Mouse (Mus musculus) inflammation-experienced regulatory T-cells, adult 16 weeks (primary cell): ENCODE results near the gene Nmnat2. TPM values are rescaled to one million over a fixed set of nuclear protein-coding genes. Genes with fewer than 3 reads are reported as not detected.

Source experiments
- polyA plus RNA-seq: library from polyadenylated mRNA; unstranded; fragments of 100-300 nt; shearing (Covaris generic); gene quantifications from one replicate; pipeline ENCODE4 v1.2.1, GENCODE M21; 2017

Gene Nmnat2
- 1.2 TPM for polyA plus RNA-seq

DNA sequence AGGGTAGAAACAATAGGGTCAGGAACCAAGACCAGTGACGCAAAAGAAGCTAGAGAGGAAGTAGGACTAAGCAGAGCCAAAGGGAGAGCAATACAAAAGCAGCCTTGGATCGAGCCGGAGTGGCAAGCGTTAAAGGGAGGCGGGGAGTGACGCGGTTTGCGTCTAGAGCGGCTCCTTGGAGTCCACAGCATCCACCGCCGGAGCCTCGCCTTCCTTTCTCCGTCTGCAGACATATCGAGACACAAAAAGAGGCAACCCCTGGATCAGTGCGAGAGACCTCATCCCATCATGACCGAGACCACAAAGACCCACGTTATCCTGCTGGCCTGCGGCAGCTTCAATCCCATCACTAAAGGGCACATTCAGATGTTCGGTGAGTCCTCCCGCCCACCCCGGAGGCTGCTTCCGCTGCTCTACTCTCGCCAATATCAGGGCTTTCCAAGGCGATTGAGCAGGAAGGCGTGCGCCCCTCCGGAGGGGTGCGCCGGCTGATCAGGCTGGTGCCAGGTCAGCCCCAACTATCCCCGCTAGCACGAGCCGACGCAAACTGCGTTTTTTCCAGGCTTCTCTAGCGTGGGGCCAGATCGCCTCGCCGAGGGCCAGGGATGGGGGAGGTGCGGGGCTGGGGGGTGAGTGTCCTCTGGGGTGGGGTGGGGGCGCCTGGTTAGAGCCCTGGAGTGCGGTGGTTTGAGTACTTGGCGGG is at the start of gene Nmnat2:
TSS of gene Nmnat2 (plus strand) at position 173 of the 703 bp plus-strand sequence.

Other genes with a start within 250 kb of the Nmnat2 start
- gene Apobec4, start 204.4 kb upstream of the Nmnat2 start, polyA plus RNA-seq, result not detected
- gene Rgl1, start 188.6 kb upstream of the Nmnat2 start, polyA plus RNA-seq, result 0.87 TPM
- 779 TPM for gene Arpc5, start 188.5 kb upstream of the Nmnat2 start, polyA plus RNA-seq
- gene Ncf2, start 154.8 kb upstream of the Nmnat2 start, polyA plus RNA-seq, result 5.0 TPM
- 63.8 TPM for gene Smg7, start 52.3 kb upstream of the Nmnat2 start, polyA plus RNA-seq
- gene Lamc2, start 231.5 kb downstream of the Nmnat2 start, polyA plus RNA-seq, result 0.69 TPM